Mouse (Mus musculus) kidney, adult 2 months (tissue): ENCODE data around the gene Col6a5. TPM values are rescaled to one million over a fixed set of nuclear protein-coding genes. Genes with fewer than 3 reads are reported as not detected.

Source experiments
- DNase-seq: peaks from one replicate; pipeline ENCODE4 v3.0.0; 2021
- H3K27ac ChIP-seq: fragments of 200-500 bp; 2 replicates; pipeline ENCODE4 v1.5.1; 2012; ENCODE audit warnings: low read depth, low read length, control low read depth, inconsistent platforms; ENCODE audit not compliant: insufficient read depth
- H3K27me3 ChIP-seq: fragments of 200-500 bp; replicated peaks from 2 replicates; pipeline ENCODE4 v1.6.1; 2012; ENCODE audit warnings: mild to moderate bottlenecking, moderate library complexity, low read length, inconsistent platforms; ENCODE audit not compliant: control insufficient read depth, insufficient read depth
- H3K36me3 ChIP-seq: fragments of 200-500 bp; 2 replicates; pipeline ENCODE4 v1.6.1; 2012; ENCODE audit warnings: mild to moderate bottlenecking, moderate library complexity, low read length, inconsistent platforms; ENCODE audit not compliant: control insufficient read depth, insufficient read depth
- H3K4me1 ChIP-seq: fragments of 200-500 bp; 2 replicates; pipeline ENCODE4 v1.6.1; 2011; ENCODE audit warnings: low read length; ENCODE audit not compliant: control insufficient read depth, insufficient read depth
- H3K4me3 ChIP-seq: fragments of 200-500 bp; 2 replicates; pipeline ENCODE4 v1.5.1; 2011; ENCODE audit warnings: mild to moderate bottlenecking, low read depth, low read length, control low read depth; ENCODE audit not compliant: insufficient read depth
- CTCF ChIP-seq: fragments of 200-500 bp; conservative IDR thresholded peaks from 2 replicates; pipeline ENCODE4 v1.5.1; 2011; ENCODE audit warnings: low read depth, mild to moderate bottlenecking, control low read depth, low read length, moderate library complexity, mixed read lengths; ENCODE audit not compliant: insufficient read depth, insufficient read length
- POLR2A ChIP-seq: fragments of 200-500 bp; IDR thresholded peaks from one replicate; pipeline ENCODE4 v1.6.1; 2011; ENCODE audit warnings: low read depth, low read length, control low read depth
- WGBS: fragments of 180-500 bp; shearing (Covaris S2); methylation state at CpG from one replicate; pipeline ENCODE4 v1.1.7; 2018; 5-methylcytosine and 5-hydroxymethylcytosine counted together
- polyA plus RNA-seq: library from polyadenylated mRNA; depleted of rRNA; stranded (reverse); fragments of >200 nt; gene quantifications from 2 replicates; pipeline ENCODE4 v1.2.3, GENCODE M21; 2012

Col6a5 gene
- polyA plus RNA-seq, 1 experiment = 0.34 TPM

DNA sequence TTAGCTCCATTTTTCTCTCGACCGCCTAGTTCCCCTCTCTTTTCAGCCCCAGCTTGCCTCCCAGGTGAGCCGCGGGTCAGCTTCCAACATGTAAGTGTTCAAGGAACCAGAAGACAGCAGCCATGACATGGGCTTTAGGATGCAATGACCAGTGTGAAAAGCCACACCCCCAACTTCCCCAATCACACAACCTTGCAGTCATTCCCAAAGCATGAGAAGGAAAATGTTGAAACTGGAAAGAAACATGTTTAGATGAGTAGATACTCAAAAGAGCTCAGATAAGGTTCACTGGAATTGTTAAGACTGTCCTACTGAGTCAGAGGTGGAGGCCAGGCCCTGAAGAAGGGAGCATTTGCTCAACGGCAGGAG is 121.3 kb downstream of the Col6a5 start:
- Histone ChIP-seq H3K36me3 (no peaks in the 10 kb centered on the region), H3K27ac (no peak overlapping the region), H3K4me1 (no peaks in the 10 kb centered on the region), H3K27me3 (no peaks in the 10 kb centered on the region), H3K4me3 (no peak overlapping the region)
- DNase-seq = no peak
- 73% methylated on average over 5 of the region's 5 CpGs for WGBS
- no peak for TF ChIP-seq POLR2A

GRCm38 (mm10) chr9:105838396-105839146 is 121.9 kb downstream of the Col6a5 start:
- no peak for DNase-seq
- Histone ChIP-seq H3K27ac (no peak overlapping the region), H3K4me3 (no peak overlapping the region), H3K4me1 (no peaks in the 10 kb centered on the region), H3K27me3 (no peaks in the 10 kb centered on the region), H3K36me3 (no peaks in the 10 kb centered on the region)
- 83% methylated on average over 4 of the region's 4 CpGs for WGBS
- no peak for TF ChIP-seq POLR2A
- no peak for TF ChIP-seq CTCF

DNA sequence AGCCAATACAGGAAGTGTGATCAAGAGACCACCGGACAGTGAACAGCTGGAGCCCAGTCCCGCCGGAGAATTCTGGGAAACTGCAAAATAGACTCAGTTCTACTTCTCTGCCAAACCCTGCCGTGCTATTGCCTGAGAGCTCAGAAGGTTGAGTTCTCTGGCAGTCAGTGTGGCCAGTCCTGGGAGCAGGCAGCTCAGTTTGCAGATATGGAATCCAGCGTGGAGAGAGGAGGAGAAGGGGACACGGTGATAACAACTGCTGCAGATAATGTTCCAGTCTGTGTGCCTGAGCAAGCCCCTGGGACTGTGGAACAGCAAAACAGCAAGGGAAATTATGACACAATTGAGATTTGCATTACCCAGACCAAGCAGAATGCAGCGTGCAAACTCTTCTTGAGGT is 124.9 kb downstream of the Col6a5 start:
- no peak overlapping the region for H3K4me3 ChIP-seq
- no peaks in the 10 kb centered on the region for H3K27me3 ChIP-seq
- no peaks in the 10 kb centered on the region for H3K36me3 ChIP-seq
- H3K4me1 ChIP-seq = no peaks in the 10 kb centered on the region
- no peak overlapping the region for H3K27ac ChIP-seq
- TF ChIP-seq CTCF (no peak), POLR2A (no peak)
- DNase-seq = no peak
- 32% methylated on average over 7 of the region's 7 CpGs for WGBS

DNA sequence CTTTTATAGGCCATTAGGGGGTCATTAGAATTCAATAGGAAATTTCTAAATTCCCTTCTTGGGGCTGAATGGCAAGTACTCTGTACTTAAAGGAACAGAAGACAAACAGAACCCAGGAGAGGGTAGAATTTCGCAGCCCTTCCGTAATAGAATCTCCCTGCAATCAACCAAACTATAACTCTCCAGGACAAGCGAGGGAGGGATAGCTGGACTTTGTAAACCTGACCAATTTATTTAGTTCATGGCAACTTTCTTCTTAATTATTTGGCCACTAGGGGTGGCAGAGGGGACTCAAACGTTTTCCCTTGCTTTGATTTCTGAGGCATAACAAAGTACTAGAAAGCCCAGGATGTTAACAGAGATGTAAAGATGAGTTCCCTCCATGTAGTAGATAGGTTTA is 125.6 kb downstream of the Col6a5 start:
- no peaks in the 10 kb centered on the region for H3K27me3 ChIP-seq
- TF ChIP-seq POLR2A (no peak), CTCF (no peak)
- 13% methylated on average over 4 of the region's 4 CpGs for whole genome bisulfite sequencing
- no peak overlapping the region for H3K27ac ChIP-seq
- H3K36me3 ChIP-seq = no peaks in the 10 kb centered on the region
- DNase-seq = no peak
- H3K4me3 ChIP-seq = no peak overlapping the region
- no peaks in the 10 kb centered on the region for H3K4me1 ChIP-seq

- no peak for TF ChIP-seq POLR2A
- no peak for TF ChIP-seq CTCF
- no peak overlapping the region for H3K4me3 ChIP-seq
- no peaks in the 10 kb centered on the region for H3K27me3 ChIP-seq
- no peaks in the 10 kb centered on the region for H3K36me3 ChIP-seq
- no peak overlapping the region for H3K27ac ChIP-seq
- no peaks in the 10 kb centered on the region for H3K4me1 ChIP-seq
- no peak for DNase-seq
- WGBS = 84% methylated on average over 9 of the region's 9 CpGs
These were observed 129.2 kb downstream of the Col6a5 start for GRCm38 (mm10) chr9:105831291-105831690.

DNA sequence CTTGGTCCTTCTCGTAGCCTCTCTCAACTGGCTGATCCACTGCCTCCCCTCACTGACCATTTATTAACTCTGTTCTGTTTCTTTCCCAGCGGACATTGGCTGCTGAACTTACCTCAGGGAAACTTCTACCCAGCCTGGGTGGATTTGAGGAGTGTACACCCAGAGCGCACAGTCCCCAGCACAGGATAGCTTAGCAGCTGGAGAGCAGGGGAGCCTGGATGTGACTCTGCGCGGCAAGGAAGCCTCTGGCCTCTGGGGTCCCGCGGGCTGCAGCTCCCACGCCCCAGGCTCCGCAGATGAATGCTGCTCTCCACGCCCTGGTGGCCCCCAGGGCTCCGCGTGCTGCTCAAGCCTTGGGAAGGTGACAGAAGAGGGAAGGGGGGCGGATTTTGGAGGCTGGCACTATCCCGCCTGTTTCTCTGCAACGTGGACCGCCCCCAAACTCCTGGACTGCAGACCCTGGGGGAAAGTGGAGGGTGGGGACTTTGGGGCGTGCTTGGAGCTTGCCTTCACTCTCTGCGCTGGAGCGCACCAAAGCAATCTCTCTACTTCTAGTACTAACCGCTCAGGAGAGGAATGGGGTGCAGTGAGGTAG is 132.6 kb downstream of the Col6a5 start, which contains the start of gene Col6a6:
Col6a6 (minus strand) TSS at position 370 of the 595 bp plus-strand sequence.
- Histone ChIP-seq H3K27ac (no peak within 1 kb of the TSS), H3K27me3 (no peaks in the 10 kb centered on the region), H3K4me3 (no peak within 1 kb of the TSS), H3K4me1 (no peaks in the 10 kb centered on the region), H3K36me3 (no peaks in the 10 kb centered on the region)
- WGBS = 8% methylated on average over 20 of the region's 20 CpGs
- TF ChIP-seq CTCF = no peak
- TF ChIP-seq POLR2A = no peak
- DNase-seq = peak; percentile 39

- Histone ChIP-seq H3K27ac (no peak overlapping the region), H3K4me1 (no peaks in the 10 kb centered on the region), H3K36me3 (no peaks in the 10 kb centered on the region), H3K27me3 (no peaks in the 10 kb centered on the region), H3K4me3 (no peak overlapping the region)
- 52% methylated on average over 8 of the region's 8 CpGs for WGBS
- DNase-seq = no peak
- TF ChIP-seq POLR2A (no peak), CTCF (no peak)
These were observed 133.3 kb downstream of the Col6a5 start for GRCm38 (mm10) chr9:105827076-105827647.
